Mouse (Mus musculus): ENCODE results near the gene Cdk14. TPM values are rescaled to one million over a fixed set of nuclear protein-coding genes. Genes with fewer than 3 reads are reported as not detected.

Cdk14 gene
- total and polyA plus RNA-seq, 2 experiments from 2014 or later, result 53.0 to 63.9 TPM

DNA sequence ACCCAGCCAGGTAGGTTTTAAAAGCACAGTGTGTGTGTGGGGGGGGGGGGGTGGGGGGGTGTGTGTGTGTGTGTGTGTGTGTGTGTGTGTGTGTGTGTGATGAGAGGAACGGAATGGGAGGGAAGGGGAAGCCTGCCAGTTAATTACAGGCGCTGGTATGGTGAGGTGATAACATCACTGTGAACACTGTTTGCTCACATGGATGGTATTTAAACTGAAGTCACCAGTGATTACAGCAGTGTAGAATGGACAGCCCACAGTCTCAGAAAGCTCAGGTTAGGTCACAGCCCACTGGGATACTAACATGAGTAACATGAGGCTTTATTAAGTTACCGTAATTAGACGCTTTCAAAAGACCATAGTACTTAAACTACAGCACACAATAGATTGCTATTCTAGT lies 129.4 kb downstream of the Cdk14 start:
- H3K4me3 ChIP-seq (ENCODE audit: low read length), result no peak overlapping the region
- no peak overlapping the region for H3K4me2 ChIP-seq (ENCODE audit: low read depth, low read length)
- 81% methylated on average over 4 of the region's 4 CpGs for WGBS
- DNase-seq (ENCODE audit: low spot score), result no peak
- H3K9me3 ChIP-seq (ENCODE audit: low read length), result no peaks in the 10 kb centered on the region
- no peak for ATAC-seq
- H3K27ac ChIP-seq, result no peak overlapping the region
- no peak for TF ChIP-seq CTCF (IDR thresholded peaks at IDR 0.05; ENCODE audit: low read depth)
- H3K27me3 ChIP-seq (ENCODE audit: insufficient read depth, low read length), result no peaks in the 10 kb centered on the region
- H3K9ac ChIP-seq (replicated peaks; ENCODE audit: low read length), result no peak overlapping the region
- no peaks in the 10 kb centered on the region for H3K36me3 ChIP-seq (ENCODE audit: insufficient read depth, low read length)
- H3K4me1 ChIP-seq (ENCODE audit: insufficient read depth, low read length), result no peaks in the 10 kb centered on the region

DNA sequence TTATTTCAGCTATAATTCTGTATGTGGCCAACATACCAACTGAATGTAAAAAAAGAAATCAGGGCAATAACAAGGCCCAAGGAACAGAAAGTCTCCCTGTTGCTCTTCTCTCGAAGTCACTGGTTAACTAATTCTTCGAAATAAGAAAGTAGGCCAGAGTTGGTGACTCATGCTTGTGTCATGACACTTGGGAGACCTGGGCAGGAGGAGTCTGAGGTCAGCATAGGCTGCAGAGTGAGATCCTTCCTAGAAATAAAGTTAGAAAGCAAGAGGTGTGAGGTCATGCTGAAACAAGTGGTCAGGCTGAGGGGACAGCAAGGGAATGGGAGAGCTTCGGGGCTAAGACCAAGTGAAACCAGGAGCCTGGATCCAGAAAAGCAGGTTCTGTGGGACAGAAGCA lies 134.2 kb downstream of the Cdk14 start:
- Histone ChIP-seq H3K4me1 (ENCODE audit: insufficient read depth, low read length) (no peaks in the 10 kb centered on the region), H3K4me2 (ENCODE audit: low read depth, low read length) (no peak overlapping the region), H3K9ac (replicated peaks; ENCODE audit: low read length) (no peak overlapping the region), H3K9me3 (ENCODE audit: low read length) (no peaks in the 10 kb centered on the region), H3K4me3 (ENCODE audit: low read length) (no peak overlapping the region), H3K27ac (no peak overlapping the region), H3K27me3 (ENCODE audit: insufficient read depth, low read length) (no peaks in the 10 kb centered on the region), H3K36me3 (ENCODE audit: insufficient read depth, low read length) (no peaks in the 10 kb centered on the region)
- 91% methylated on average over 3 of the region's 3 CpGs for WGBS
- no peak for ATAC-seq
- TF ChIP-seq CTCF (IDR thresholded peaks at IDR 0.05; ENCODE audit: low read depth), result no peak
- DNase-seq (ENCODE audit: low spot score), result no peak

DNA sequence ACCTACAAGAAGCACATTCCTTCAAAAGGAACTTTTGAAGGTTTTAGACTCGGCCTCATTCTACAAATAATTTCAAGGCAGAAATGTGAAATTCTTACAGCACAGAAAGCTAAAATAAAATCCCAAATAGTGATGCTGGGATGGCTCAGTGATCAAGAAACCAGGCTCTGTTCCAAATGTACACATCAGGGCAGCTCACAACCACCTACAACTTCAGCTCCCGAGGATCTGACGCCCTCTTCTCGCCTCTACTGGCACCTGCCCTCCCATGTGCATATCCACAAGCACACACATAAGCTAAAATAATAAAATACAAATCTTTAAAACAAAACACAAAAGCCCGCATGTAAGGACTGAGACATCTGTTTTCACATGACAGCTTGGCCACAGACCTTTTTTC lies 135.6 kb downstream of the Cdk14 start:
- 87% methylated on average over 5 of the region's 5 CpGs for WGBS

DNA sequence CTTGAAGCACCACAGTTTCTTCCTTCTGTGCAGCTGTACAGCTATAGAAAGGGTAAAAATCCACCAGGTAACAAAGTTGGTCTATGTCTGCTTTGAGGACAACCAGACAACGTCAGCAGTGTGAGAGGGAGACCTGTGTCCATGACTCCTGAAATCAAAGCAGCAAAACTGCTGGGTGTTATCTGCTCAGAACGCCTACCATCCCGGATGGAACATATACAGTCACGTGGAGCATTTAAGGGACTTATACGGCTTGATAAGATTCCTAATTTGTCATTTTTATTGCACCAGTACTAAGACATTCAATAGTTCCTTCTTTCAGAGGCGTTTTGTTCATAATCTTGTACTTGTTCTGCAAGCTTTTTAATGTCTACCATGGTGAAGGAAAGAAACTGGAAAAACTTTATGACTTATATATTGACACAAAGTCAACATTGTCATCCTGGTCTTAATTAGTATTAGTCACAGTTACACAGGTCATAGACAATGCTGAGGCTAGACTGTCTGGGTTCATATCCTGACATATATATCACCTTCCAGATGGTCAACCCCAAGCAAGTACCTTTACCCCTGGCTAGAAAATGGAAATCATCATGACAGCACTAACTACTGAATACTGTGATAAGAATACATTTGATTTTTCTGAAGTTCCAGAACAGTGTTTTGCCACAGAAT lies 136.2 kb downstream of the Cdk14 start:
- H3K9ac ChIP-seq (replicated peaks; ENCODE audit: low read length), result no peak overlapping the region
- no peak for ATAC-seq

More for the DNA sequence above, 135.6 kb downstream of the Cdk14 start:
- TF ChIP-seq CTCF (IDR thresholded peaks at IDR 0.05; ENCODE audit: low read depth), result no peak
- Histone ChIP-seq H3K9me3 (ENCODE audit: low read length) (no peaks in the 10 kb centered on the region), H3K4me1 (ENCODE audit: insufficient read depth, low read length) (no peaks in the 10 kb centered on the region), H3K27me3 (ENCODE audit: insufficient read depth, low read length) (no peaks in the 10 kb centered on the region), H3K27ac (no peak overlapping the region), H3K36me3 (ENCODE audit: insufficient read depth, low read length) (no peaks in the 10 kb centered on the region), H3K9ac (replicated peaks; ENCODE audit: low read length) (no peak overlapping the region), H3K4me3 (ENCODE audit: low read length) (no peak overlapping the region), H3K4me2 (ENCODE audit: low read depth, low read length) (no peak overlapping the region)
- ATAC-seq (no peak), DNase-seq (ENCODE audit: low spot score) (no peak)

DNA sequence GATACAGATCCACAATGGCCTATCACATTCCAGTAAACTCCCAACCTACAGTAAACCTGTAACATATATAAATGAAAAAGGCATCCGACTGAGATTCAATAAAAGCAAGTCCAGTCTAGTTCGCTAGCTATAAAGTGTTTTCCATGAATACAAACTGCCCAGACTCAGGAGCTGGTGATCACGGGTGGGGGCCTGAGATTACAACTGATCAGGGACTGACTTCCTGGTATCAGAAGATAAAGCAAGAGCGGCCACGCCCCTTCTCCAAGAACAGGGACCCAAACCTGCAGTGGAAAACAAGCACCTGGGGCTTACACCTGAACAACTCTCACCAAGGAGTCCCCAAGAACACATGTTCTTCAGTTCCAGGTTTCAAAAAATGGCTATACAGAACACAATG lies 137.7 kb downstream of the Cdk14 start:
- DNase-seq (ENCODE audit: low spot score) (no peak), ATAC-seq (no peak)
- WGBS, result 94% methylated on average over 5 of the region's 5 CpGs
- Histone ChIP-seq H3K27me3 (ENCODE audit: insufficient read depth, low read length) (no peaks in the 10 kb centered on the region), H3K36me3 (ENCODE audit: insufficient read depth, low read length) (no peaks in the 10 kb centered on the region), H3K9me3 (ENCODE audit: low read length) (no peaks in the 10 kb centered on the region), H3K4me3 (ENCODE audit: low read length) (no peak overlapping the region), H3K27ac (no peak overlapping the region), H3K9ac (replicated peaks; ENCODE audit: low read length) (no peak overlapping the region), H3K4me1 (ENCODE audit: insufficient read depth, low read length) (no peaks in the 10 kb centered on the region), H3K4me2 (ENCODE audit: low read depth, low read length) (no peak overlapping the region)
- TF ChIP-seq CTCF (IDR thresholded peaks at IDR 0.05; ENCODE audit: low read depth), result no peak

More for the DNA sequence above, 136.2 kb downstream of the Cdk14 start:
- Histone ChIP-seq H3K4me1 (ENCODE audit: insufficient read depth, low read length) (no peaks in the 10 kb centered on the region), H3K4me3 (ENCODE audit: low read length) (no peak overlapping the region), H3K27me3 (ENCODE audit: insufficient read depth, low read length) (no peaks in the 10 kb centered on the region), H3K9me3 (ENCODE audit: low read length) (no peaks in the 10 kb centered on the region), H3K36me3 (ENCODE audit: insufficient read depth, low read length) (no peaks in the 10 kb centered on the region), H3K4me2 (ENCODE audit: low read depth, low read length) (no peak overlapping the region), H3K27ac (no peak overlapping the region)
- TF ChIP-seq CTCF (IDR thresholded peaks at IDR 0.05; ENCODE audit: low read depth), result no peak
- DNase-seq (ENCODE audit: low spot score), result no peak
- WGBS, result 91% methylated on average over 6 of the region's 6 CpGs

DNA sequence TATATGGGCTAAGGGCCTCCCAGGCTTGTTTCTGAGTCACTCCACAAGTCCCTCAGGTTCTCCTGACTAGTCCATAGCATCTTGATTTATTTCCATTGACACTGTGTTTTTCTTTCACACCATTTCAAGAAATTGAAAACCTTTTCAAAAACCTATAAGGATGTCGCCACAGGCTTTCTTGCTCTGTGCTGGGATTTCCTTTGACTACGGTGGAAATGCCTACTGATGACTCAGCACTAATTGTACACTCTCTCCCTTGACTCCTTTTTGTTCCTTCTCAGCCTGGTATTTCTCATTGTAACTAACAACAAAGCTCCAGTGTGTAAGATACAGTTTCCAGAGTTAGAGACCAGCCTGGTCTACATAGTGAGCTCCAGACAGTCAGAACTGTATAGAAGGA lies 144.8 kb downstream of the Cdk14 start:
- 26% methylated on average over 2 of the region's 2 CpGs for WGBS
- Histone ChIP-seq H3K36me3 (ENCODE audit: insufficient read depth, low read length) (no peaks in the 10 kb centered on the region), H3K4me2 (ENCODE audit: low read depth, low read length) (no peak overlapping the region), H3K9me3 (ENCODE audit: low read length) (no peaks in the 10 kb centered on the region), H3K27me3 (ENCODE audit: insufficient read depth, low read length) (no peaks in the 10 kb centered on the region), H3K9ac (replicated peaks; ENCODE audit: low read length) (no peak overlapping the region), H3K27ac (no peak overlapping the region), H3K4me3 (ENCODE audit: low read length) (no peak overlapping the region), H3K4me1 (ENCODE audit: insufficient read depth, low read length) (no peaks in the 10 kb centered on the region)
- DNase-seq (ENCODE audit: low spot score), result no peak
- no peak for TF ChIP-seq CTCF (IDR thresholded peaks at IDR 0.05; ENCODE audit: low read depth)
- ATAC-seq, result 0 out of 2 replicates have a peak, but pooled peaks have one; percentile 18

DNA sequence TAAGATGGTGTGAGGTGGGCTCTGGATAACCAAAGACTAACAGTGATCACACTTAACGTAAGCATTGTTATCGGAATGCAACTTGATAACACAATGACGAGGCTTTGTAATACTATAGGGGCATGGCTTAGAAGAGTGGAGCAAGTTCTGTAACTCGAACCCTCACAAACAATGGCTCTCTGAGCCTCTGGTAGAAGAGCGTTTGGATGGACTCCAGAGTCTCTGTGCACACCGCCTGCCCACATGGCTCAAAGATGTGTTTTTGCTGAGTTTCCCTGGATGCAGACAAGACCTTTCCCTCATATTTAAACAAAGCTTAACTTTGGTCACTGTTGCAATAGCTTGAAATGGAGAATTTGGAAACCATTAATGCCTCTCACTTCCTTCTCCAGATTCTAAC lies 145.8 kb downstream of the Cdk14 start:
- 75% methylated on average over 6 of the region's 6 CpGs for WGBS
- ATAC-seq, result no peak

More for the DNA sequence above, 145.8 kb downstream of the Cdk14 start:
- Histone ChIP-seq H3K4me3 (ENCODE audit: low read length) (no peak overlapping the region), H3K9ac (replicated peaks; ENCODE audit: low read length) (no peak overlapping the region), H3K36me3 (ENCODE audit: insufficient read depth, low read length) (no peaks in the 10 kb centered on the region), H3K27ac (no peak overlapping the region), H3K4me2 (ENCODE audit: low read depth, low read length) (no peak overlapping the region), H3K4me1 (ENCODE audit: insufficient read depth, low read length) (no peaks in the 10 kb centered on the region), H3K9me3 (ENCODE audit: low read length) (no peaks in the 10 kb centered on the region), H3K27me3 (ENCODE audit: insufficient read depth, low read length) (no peaks in the 10 kb centered on the region)
- no peak for TF ChIP-seq CTCF (IDR thresholded peaks at IDR 0.05; ENCODE audit: low read depth)
- no peak for DNase-seq (ENCODE audit: low spot score)
